Mouse (Mus musculus) B cell, adult 62 days (primary cell): ENCODE measurements around the gene Dok5. TPM values are rescaled to one million over a fixed set of nuclear protein-coding genes. Genes with fewer than 3 reads are reported as not detected.

Source experiments
- total RNA-seq: library from RNA; stranded (reverse); gene quantifications from 4 replicates; pipeline ENCODE4 v1.2.4, GENCODE M21; 2023

The Dok5 gene
- total RNA-seq = not detected in 4 replicates

GRCm38 (mm10) chr2:170731632-170732561 is at the start of gene Dok5:
TSS of gene Dok5 (plus strand) at chr2:170731807.

Other genes with a start within 250 kb of the Dok5 start
- 17.6 to 20.7 TPM (median 19.3 TPM) in 4 replicates for gene Pfdn4, start 235.4 kb upstream of the Dok5 start, total RNA-seq
- not detected in 4 replicates for gene Cyp24a1, start 234.7 kb upstream of the Dok5 start, total RNA-seq
- gene 4930470P17Rik, start 129.8 kb upstream of the Dok5 start, total RNA-seq = not detected in 4 replicates